Mouse (Mus musculus) embryonic stem cell, embryonic (primary cell): Measurements from ENCODE around the gene Ehbp1.

Source experiments
- CTCF ChIA-PET, 4 experiments: fragments of 300-600 bp in 2 of 4; fragments of 350-600 bp in 2 of 4; sonication (Branson Sonifier 250); formaldehyde crosslinking; loops; one replicate each; lab custom pipeline; 2022; ENCODE audit warnings: inconsistent platforms in 2 of 4; lab: Charles Lee
- POLR2A ChIA-PET, 4 experiments: fragments of 300-600 bp in 2 of 4; fragments of 350-600 bp in 2 of 4; sonication (Branson Sonifier 250); formaldehyde crosslinking; loops; one replicate each; lab custom pipeline; 2022; ENCODE audit warnings: antibody characterized with exemption in 4 of 4, inconsistent platforms in 1 of 4; lab: Charles Lee

Gene Ehbp1

DNA sequence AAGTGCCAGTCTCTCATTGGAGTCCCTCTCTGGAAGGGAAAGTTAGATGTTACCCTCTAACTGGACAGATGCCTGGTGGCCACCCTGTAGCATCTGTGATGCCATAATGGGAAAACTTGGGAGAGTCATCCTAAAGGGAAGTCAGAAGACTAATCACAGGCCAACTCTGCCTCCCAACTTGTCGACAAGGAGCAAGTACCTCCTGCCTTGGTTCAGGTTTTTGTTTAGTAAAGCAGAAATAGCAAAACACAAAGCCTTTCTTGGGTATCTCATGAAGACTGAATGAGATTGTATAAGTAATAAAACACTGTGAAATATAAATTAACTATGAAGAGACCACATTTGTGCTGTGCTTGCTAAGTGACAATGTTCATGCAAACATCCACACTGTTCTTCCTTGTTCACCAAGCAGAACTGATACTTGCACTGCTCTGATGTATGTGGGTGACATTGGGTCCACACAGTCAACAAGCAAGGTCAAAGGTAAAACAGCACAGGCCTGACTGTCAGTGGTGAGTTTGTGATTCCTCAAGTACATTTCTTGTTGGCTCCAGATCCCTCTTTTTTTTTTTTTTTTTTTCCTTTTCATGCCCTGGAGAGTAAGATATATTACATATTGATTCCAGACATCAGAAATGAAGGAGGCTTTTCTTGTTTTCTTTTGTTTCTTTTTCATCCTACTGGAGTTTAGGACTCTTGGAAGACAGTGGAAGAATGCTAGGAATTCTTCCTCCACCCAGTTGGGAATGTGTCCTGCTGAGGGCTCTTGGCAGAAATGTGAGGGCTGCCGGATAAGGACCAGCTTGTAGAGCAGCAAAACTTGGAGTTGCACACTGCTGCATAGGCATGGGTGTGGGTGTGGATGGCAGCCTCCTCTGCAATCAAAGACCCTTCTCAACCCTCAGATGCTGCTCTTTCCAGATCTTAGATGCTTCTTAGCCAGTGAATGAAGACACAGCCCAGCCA lies at the start of gene Ehbp1:
Ehbp1 (minus strand) TSS at position 51 of the 966 bp plus-strand sequence.
- CTCF ChIA-PET: no interaction called here
- POLR2A ChIA-PET: interaction anchor here in 1 of 4 experiments (1.5 kb wide), 1 partner anchor 279 kb away, joined by 6 read pairs; no protein-coding TSS in a partner anchor

DNA sequence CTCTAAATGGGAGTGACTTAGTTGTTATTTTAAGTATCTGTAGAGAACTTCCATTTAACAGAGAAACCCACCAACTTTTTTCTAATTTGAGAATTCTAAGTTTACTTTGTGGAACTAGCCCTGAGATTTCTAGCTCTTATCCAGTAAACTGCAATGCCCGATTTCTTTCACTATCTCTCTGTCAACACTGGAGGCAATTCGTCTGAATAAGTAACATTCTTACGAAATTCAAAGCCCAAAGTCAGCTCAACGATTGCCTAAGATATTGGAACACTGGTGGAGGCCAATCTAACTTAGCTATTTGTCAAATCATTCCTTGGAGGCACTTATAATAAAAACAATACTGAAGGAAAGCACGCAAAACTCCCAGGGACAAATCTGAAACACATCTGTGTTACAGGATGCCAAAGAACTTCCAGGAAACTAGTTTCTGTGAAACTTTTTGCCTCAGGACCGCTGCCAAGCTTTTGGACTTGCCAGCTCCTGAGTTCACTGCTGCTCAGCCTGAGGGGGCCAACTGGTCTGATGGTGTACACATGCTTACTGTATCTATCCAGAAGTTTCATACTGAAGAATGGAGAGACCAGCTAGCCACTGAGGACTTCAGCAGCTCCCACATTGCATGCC lies 45.5 kb upstream of the Ehbp1 start:
- ChIA-PET CTCF (no interaction called here), POLR2A (no interaction called here)

DNA sequence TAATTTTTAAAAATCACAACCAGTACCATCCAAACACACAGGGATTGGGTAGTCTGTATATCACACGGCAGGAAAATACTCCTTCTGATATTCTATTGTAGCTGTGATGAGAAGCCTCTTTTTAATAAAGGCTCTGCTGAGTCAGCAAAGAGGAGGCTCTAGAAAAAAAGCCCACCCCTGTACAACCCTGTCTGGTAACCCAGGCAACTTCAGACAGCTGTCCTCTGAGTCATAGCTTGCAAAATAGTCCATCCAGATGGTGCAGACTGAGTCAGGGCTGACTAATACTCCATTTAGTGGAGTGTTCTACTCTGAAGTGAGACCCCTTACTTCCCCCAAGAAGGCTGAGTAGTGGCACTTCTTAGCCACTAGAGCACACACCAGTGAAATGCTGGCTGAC lies 41.4 kb upstream of the Ehbp1 start:
- ChIA-PET CTCF (no interaction called here), POLR2A (interaction anchor here in 1 of 4 experiments (1.1 kb wide), 1 partner anchor 237 kb away, joined by 4 read pairs; no protein-coding TSS in a partner anchor)

DNA sequence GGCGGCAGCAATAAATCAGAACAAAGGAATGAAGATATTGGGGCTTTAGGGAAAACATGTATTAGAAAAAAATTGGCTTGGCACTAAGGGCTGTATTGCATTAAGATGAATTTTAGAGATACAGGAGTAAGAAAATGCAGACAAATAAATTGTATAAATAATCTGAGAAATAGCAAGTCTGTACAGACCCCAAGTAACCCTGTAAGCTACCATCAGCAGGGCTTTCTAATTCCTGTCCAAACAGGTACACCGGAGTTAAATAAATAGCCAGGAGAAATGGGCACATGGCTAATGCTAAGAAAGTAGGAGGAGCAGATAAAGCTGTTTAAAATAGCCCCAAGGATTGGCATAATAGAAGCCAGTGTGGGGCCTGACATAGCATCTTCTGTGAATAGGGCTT lies 32.7 kb upstream of the Ehbp1 start:
- ChIA-PET POLR2A (no interaction called here), CTCF (interaction anchor here in 1 of 4 experiments (0.6 kb wide), 1 partner anchor 68 kb away, joined by 3 read pairs; no protein-coding TSS in a partner anchor)

DNA sequence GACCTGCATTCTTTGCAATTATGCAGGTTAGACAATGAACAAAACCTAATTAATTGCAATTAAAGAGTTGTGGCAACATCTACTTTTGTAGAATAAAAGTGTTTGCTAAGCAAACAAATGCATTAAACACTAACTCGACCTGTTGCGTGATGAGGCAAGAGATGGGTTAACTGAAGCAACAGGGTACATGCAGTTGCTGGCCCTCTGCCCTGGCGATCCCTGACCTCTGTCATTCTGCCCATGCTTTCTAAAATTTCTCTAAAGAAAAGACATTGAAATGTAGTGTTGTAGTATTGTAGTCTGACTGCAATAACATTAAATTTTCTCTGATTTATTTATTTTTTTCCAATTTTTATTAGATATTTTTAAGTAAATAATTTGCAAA lies 31.2 kb upstream of the Ehbp1 start:
- POLR2A ChIA-PET: no interaction called here

DNA sequence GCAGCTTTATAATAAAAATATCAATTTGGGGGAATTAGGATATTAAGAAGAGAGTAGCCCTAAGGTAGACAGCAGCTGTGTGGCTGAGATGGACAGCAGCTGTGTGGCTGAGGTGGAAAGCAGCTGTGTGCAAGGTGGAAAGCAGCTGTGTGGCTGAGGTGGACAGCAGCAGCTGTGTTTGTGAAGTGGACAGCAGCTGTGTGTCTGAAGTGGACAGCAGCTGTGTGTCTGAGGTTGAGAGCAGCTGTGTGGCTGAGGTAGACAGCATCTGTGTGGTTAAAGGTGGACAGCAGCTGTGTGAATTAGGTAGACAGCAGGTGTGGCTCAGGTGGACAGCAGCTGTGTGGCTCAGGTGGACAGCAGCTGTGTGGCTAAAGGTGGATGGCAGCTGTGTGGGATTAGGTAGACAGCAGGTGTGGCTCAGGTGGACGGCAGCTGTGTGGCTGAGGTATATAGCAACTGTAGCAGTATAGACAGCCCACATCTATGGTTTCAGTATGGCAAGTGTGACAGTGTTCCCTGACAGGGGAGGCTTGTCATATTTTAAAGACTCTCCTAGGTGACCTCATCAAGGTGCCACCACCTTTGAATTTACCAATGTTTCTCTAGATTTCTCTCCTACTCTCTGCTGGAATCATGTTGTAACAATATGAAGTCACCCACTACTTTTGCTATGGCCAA lies 30.7 kb upstream of the Ehbp1 start:
- POLR2A ChIA-PET: no interaction called here
- CTCF ChIA-PET: no interaction called here

More for the DNA sequence above, 31.2 kb upstream of the Ehbp1 start:
- CTCF ChIA-PET: no interaction called here

DNA sequence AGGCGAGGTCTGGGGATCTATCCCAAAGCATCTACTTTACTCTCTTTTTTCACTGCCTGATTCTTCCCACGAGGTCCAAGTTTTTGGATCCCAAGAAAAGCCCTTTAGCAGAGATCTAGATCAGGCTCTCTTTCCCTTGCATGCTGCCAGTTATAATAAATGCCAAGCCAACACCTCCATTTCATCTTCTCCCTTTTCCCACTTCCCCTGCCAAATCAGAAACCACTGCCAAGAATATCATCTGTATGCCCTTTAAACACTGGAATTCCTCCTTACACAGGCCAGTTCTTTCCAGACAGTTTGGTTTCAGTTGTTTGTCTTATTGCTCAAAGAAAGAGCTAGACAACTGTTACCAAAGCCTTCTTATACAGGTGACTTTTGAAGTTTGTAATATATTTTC lies 27.7 kb upstream of the Ehbp1 start:
- CTCF ChIA-PET: no interaction called here
- POLR2A ChIA-PET: no interaction called here

DNA sequence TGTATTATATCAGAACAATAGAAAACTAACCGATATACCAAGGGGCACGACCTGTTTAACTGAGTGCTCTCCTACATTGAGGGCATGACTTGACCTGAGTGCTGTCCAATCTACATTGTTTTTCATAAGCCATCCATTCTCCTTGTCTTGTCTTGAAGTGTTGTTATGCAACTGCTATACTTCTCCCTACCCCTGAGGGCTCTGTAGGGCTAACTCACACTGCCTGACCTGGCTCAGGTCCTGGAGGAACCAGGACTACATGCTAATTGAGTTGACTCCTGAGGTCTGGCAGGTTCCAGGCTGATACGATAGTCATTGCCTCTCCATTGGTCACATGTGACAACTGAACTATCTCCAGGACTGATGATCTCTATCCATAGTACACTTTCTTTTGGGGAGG lies 26.5 kb upstream of the Ehbp1 start:
- CTCF ChIA-PET: no interaction called here
- POLR2A ChIA-PET: no interaction called here

DNA sequence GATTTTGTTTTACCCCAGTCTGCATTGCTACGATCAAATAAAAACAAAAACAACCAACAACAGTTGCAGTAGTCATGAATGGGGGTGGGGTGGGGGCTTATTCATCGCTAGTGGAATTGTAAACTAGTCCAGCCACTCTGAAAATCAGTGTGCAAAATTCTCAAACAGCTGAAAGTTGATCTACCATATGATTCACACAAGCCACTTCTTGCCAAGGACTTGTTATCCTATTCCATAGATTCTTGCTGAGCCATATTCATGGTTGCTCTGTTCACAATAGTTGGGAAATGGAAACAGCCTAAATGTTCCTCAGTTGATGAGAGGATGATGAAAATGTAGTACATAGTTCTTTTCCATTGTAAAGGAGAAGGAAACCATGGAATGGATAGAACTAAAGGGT lies 24.4 kb upstream of the Ehbp1 start:
- POLR2A ChIA-PET: interaction anchor here in 1 of 4 experiments (0.7 kb wide), 1 partner anchor 1425 kb away, joined by 3 read pairs; no protein-coding TSS in a partner anchor
- CTCF ChIA-PET: no interaction called here

DNA sequence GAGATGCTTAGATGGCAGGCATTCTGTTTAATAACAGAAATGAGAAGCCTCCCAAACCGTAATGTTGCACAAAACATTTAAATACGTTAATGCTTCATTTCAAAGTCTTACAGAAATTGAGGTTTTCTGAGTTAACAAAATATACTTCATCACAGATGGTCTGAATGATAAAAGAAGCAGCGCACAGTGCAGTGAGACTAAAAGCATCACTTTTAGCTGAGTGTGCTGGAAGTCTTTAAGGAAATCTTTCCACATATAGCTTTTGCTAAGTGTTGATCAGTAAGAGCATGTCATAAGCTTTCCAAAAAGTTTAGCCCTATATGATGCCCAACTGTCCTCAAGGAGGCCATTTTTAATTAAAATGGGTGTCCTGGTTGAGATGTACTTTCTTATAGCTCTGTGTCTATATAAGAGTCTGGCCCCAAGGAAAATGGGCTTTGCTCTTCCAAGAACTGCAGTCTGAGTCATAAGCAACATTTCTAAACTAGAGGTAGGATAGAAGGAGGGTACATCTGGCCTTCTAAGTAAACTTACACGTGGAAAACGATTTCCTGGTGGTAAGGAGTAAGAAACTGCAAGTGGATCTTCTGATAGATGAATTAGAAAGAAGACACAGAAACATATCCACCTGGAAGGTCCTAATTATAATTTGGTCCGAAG lies 12.0 kb upstream of the Ehbp1 start:
- POLR2A ChIA-PET: interaction anchor here in 1 of 4 experiments (0.5 kb wide), 1 partner anchor 250 kb away, joined by 3 read pairs; no protein-coding TSS in a partner anchor
- CTCF ChIA-PET: no interaction called here

DNA sequence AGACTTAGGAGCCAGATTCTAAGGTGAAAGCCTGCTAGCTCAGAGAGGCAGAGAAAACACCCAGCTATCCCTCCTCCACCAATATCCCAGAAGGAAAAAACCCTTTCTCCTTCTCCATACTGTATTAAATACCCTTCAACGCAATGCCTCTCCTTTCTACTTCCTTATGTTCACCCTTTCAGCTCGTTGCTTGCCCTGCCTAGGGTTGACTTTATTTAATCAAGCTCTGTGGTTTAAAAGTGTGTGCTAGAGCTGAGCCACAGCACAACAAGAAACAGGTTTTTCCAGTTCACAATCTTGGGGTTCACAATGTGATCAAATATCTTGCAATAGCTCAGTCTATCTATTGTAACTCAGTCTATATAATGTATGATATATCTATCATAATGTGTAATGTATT lies 7.9 kb upstream of the Ehbp1 start:
- POLR2A ChIA-PET: no interaction called here
- CTCF ChIA-PET: no interaction called here

DNA sequence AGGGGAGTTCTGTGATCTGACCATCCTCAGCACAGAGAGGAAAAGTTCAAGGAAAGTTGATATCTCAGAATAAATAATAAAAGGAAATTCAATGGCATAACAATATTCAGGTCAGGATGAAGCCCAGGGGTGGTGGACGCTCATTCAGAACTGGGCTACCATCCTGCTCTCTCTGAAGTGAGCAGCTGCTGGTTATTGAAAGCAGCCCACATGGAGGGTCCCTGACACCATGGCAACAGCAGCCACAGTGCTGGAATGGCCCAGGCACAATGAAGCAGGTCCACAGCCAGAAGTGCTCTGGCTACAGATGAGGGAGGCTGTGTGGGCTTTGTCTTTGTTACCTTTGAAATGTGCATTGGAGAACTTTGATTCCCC lies 6.4 kb upstream of the Ehbp1 start:
- ChIA-PET CTCF (no interaction called here), POLR2A (no interaction called here)

DNA sequence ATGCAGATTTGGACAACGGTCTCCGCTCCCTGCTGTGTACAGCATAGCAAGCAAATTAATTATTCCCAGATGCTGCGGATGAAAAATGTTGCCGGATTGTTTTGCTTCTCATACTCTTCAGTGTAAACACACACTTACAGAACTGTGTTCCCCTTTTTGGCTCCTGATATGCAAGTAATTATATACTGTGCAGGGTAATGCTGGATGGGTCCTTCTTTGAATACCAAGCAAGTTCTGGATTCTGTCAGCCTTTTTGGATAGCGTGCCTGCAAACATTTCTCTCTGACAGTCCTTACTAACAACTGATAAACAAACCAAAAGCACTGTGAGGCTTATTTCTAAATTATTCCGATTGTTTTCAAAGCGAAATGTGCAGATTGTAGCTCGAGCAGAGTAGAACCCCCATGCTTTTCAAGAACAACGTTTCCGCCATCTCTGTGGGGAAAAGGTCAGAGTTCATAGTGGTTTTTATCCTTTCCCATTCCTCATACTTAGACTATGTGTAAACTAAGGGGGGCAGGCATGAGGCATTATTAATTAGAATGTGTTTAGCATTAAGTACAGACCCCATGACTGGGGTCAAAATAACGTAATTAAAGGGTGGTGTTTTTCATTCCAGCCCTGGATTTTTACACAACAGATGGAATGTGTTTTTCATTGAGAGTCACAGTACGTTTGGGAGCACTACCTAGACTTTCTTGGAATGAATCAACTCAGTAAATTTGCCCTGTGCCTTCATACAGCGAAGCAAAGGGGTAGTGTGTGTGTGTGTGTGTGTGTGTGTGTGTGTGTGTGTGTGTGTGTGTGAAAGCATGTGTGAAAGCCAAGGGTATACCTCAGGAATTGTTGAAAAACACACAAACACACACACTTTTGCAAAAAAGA lies 5.8 kb upstream of the Ehbp1 start:
- POLR2A ChIA-PET: interaction anchor here in 1 of 4 experiments (0.9 kb wide), 1 partner anchor 262 kb away, joined by 4 read pairs; no protein-coding TSS in a partner anchor
- CTCF ChIA-PET: no interaction called here

DNA sequence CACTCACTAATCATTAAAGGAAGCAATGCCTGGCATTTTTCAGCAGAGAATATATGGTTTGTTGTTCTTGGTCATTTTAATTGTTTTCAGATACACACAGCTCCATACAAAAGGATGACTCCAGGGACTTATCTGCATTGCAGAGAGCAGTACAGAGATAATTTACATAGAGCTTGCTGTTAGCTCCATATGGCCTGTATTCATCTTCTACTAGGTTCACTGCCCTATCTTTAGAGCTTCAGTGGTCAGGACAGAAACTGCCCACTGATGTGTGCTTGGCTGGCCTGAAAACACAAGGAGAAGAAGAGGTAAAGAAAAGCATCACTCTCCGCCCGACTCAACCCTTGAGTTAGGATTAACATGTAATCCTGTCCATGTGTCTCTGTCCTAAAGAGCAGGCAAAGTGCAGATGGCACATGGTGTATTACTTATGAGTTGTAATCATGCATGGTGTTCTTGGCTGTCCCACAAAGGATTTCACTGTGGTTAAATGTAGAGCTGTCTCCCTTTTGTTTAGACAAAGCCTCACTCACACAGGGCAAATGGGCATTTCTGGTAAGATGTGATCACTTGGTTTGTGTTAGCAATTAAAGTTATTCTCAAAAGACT lies 14.7 kb downstream of the Ehbp1 start:
- CTCF ChIA-PET: no interaction called here
- POLR2A ChIA-PET: no interaction called here

DNA sequence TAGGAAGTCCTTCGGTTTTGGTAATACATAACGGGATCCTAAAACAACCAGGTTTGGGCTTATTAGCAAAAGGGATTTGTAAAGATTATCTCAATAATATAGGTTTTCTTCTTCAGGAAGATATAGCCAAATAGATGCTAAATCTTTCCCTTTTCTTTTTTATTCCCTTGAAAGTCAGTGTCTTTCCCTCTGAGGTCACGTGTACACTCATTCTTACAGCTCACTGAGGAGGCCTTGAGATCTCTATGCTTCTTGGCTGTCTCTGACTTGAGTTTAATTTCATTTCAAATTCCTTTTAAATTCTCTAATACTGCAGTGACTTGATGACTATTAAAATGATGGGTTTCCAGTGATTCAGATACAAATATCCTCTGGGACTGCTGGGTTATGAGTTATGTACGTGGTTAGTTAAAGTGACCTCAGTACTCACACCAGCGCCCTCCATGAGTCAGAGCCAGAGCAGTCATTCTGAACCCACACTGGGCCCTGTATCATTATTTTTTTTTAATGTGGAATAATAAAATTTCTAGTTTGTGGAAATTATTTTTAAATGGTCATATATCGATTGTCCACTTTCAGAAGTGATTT lies 24.2 kb downstream of the Ehbp1 start:
- ChIA-PET CTCF (interaction anchor here in 1 of 4 experiments (1.4 kb wide), 1 partner anchor 299 kb away, joined by 3 read pairs; no protein-coding TSS in a partner anchor), POLR2A (no interaction called here)

DNA sequence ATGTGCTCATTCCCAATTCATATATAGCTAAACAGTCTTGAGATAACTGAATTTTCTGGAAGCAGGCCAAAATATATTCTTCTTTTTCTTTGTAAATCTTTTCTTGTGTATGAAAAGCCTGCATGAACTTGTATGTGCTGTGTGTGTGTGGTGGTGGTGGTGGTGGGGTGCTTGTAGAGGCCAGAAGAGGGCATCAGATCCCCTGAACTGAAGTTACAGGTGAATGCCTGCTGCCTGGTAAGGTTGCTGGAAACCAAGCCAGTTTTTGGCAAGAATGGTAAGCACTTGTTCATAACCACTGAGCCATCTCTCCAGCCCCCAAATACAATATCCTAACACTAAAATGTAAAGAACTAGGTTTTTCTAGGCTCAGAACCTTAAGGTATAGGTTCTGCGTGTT lies 26.3 kb downstream of the Ehbp1 start:
- POLR2A ChIA-PET: no interaction called here
- CTCF ChIA-PET: no interaction called here

DNA sequence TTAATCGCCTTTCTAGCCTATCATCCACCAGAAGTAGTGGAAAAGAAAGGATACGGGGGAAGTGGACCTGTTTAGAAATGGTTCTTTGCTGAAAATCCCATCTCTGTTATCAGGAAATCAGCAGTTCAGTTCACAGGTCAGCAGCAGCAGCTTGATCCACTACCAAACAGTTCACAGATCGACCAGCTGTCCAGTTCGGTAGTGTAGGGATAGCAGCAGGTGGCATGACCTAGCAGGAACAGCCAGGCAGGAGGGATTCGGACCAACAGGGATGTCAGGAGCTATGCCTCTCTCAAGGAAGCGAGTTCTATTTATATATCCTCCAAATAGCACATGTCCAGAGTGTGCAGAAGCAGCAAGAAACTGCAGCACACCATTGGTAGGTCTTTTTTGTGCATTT lies 40.9 kb downstream of the Ehbp1 start:
- CTCF ChIA-PET: no interaction called here
- POLR2A ChIA-PET: no interaction called here

DNA sequence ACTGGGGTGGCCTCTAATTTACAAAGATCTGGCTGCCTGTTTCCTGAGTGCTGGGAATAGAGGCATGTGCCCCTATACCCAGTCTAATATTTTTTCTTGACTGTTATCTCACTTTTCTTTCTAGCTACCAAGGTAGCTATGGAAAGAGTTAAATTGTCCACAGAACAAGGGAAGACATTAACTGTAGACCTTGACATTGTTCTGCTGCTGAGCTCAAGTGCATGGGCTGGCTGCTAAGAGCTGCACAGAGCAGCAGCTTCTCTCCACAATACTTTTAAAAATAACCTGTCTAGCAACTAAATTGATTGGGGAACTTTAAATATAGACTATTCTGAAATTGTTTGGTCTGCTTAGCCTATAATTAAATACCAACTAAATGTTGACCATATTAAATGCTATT lies 52.9 kb downstream of the Ehbp1 start:
- ChIA-PET CTCF (no interaction called here), POLR2A (no interaction called here)
